Mouse (Mus musculus) leukemia stem cell, adult 10-12 weeks (primary cell): ENCODE data around the gene Isl2. TPM values are rescaled to one million over a fixed set of nuclear protein-coding genes. Genes with fewer than 3 reads are reported as not detected.

Experiments used
- polyA plus RNA-seq: library from polyadenylated mRNA; stranded (reverse); fragments of >175 nt; gene quantifications from 2 replicates; pipeline ENCODE4 v1.2.3, GENCODE M21; 2012; ENCODE audit warnings: low replicate concordance

Isl2 gene
- not detected in 2 replicates for polyA plus RNA-seq

GRCm38 (mm10) chr9:55538377-55538776 lies at the start of gene Isl2:
Isl2 (plus strand) TSS chr9:55538672.

GRCm38 (mm10) chr9:55512027-55512543 lies 26.4 kb upstream of the Isl2 start, which contains the start of gene Etfa:
Etfa (minus strand) TSS chr9:55512243.

Other genes starting within 250 kb of the Isl2 start
- not detected in 2 replicates for gene Nrg4, start 211.8 kb upstream of the Isl2 start, polyA plus RNA-seq
- gene Tmem266, start 211.8 kb upstream of the Isl2 start, polyA plus RNA-seq: not detected in 2 replicates
- gene Etfa, start 26.4 kb upstream of the Isl2 start, polyA plus RNA-seq: 14.2 and 31.7 TPM in 2 replicates